Mouse (Mus musculus) ES-E14 (cell line): ENCODE data around the gene Clmn. TPM values are rescaled to one million over a fixed set of nuclear protein-coding genes. Genes with fewer than 3 reads are reported as not detected.

ENCODE experiments used
- DNase-seq: peaks from one replicate; pipeline ENCODE4 v3.0.0-alpha.2; 2013; ENCODE audit warnings: low read depth, low spot score
- H3K27ac ChIP-seq: 2 replicates; pipeline ENCODE4 v1.5.1; 2012; ENCODE audit warnings: low read depth, mild to moderate bottlenecking, low read length, moderate library complexity, mixed read lengths; ENCODE audit not compliant: poor library complexity, insufficient read depth, severe bottlenecking
- H3K36me3 ChIP-seq: 2 replicates; pipeline ENCODE4 v1.6.1; 2012; ENCODE audit warnings: mild to moderate bottlenecking, low read length, moderate library complexity, mixed read lengths; ENCODE audit not compliant: control insufficient read depth, poor library complexity, insufficient read depth, severe bottlenecking
- H3K4me1 ChIP-seq, 2 experiments: fragments of 150-350 bp in 1 of 2; sonication (generic) in 1 of 2; 2 replicates each; pipeline ENCODE4 v1.6.1; 2012; ENCODE audit warnings: low read length in 2 of 2, mild to moderate bottlenecking in 1 of 2, mixed read lengths in 1 of 2; ENCODE audit not compliant: control insufficient read depth in 2 of 2, insufficient read depth in 2 of 2, poor library complexity in 1 of 2
- H3K4me3 ChIP-seq, 2 experiments: fragments of 150-350 bp in 1 of 2; sonication (generic) in 1 of 2; 2 replicates each; pipeline ENCODE4 v1.5.1; 2012; ENCODE audit warnings: low read length in 2 of 2, low read depth in 1 of 2, mild to moderate bottlenecking in 1 of 2, mixed read lengths in 1 of 2; ENCODE audit not compliant: insufficient read depth in 1 of 2, poor library complexity in 1 of 2, severe bottlenecking in 1 of 2
- H3K9ac ChIP-seq: 2 replicates; pipeline ENCODE4 v1.6.1; 2012; ENCODE audit warnings: low read depth, mild to moderate bottlenecking, low read length, mixed read lengths; ENCODE audit not compliant: poor library complexity, insufficient read depth, severe bottlenecking
- H3K9me3 ChIP-seq: fragments of 150-350 bp; sonication (generic); 2 replicates; pipeline ENCODE4 v1.6.1; 2012; ENCODE audit warnings: low read depth, mild to moderate bottlenecking, low read length; ENCODE audit not compliant: control insufficient read depth, insufficient read depth
- CHD2 ChIP-seq: IDR thresholded peaks from 2 replicates; pipeline ENCODE4 v1.6.1; 2014; ENCODE audit warnings: mild to moderate bottlenecking, low read depth, low read length, inconsistent platforms
- HCFC1 ChIP-seq: IDR thresholded peaks from 2 replicates; pipeline ENCODE4 v1.6.1; 2012; ENCODE audit warnings: low read length, inconsistent platforms, borderline replicate concordance; ENCODE audit not compliant: insufficient read depth
- MAFK ChIP-seq: IDR thresholded peaks from 2 replicates; pipeline ENCODE4 v1.6.1; 2014; ENCODE audit warnings: mild to moderate bottlenecking, low read depth, low read length, inconsistent platforms; ENCODE audit not compliant: insufficient read depth
- ZC3H11A ChIP-seq: IDR thresholded peaks from 2 replicates; pipeline ENCODE4 v1.6.1; 2012; ENCODE audit warnings: low read depth, mild to moderate bottlenecking, inconsistent platforms, low read length, borderline replicate concordance
- ZNF384 ChIP-seq: IDR thresholded peaks from 2 replicates; pipeline ENCODE4 v1.6.1; 2012; ENCODE audit warnings: low read depth, low read length, inconsistent platforms
- in situ Hi-C, 2 experiments: fragments of 600-800 bp; cut with MboI; formaldehyde crosslinking; loops; one replicate each; pipeline ENCODE4 v1.15.1; 2025; ENCODE audit warnings: low sequenced_read_pairs in 2 of 2, inconsistent platforms in 1 of 2; ENCODE audit not compliant: unreplicated experiment in 2 of 2
- total RNA-seq: library from RNA; depleted of rRNA; stranded (reverse); fragments of 300-350 nt; gene quantifications from 2 replicates; pipeline ENCODE4 v1.2.3, GENCODE M21; 2012

Gene Clmn
- total RNA-seq, 1 experiment = 3.1 TPM

GRCm38 (mm10) chr12:104835369-104836094, 29.3 kb downstream of the Clmn start:
- Histone ChIP-seq H3K27ac (no peak overlapping the region), H3K9me3 (no peaks in the 10 kb centered on the region), H3K9ac (no peak overlapping the region), H3K4me3 (no peak overlapping the region), H3K4me1 (peaks cover 0 to 6% of the 10 kb centered on the region in 2 experiments; a peak in 1 of 4 replicates), H3K36me3 (no peaks in the 10 kb centered on the region)
- in situ Hi-C loops = no loop called here
- TF ChIP-seq HCFC1 (no peak), MAFK (no peak), CHD2 (no peak), ZNF384 (no peak), ZC3H11A (no peak)
- no peak for DNase-seq

- DNase-seq = no peak
- TF ChIP-seq MAFK (no peak), CHD2 (no peak), ZC3H11A (no peak), ZNF384 (no peak), HCFC1 (no peak)
- in situ Hi-C loops = no loop called here
- no peak overlapping the region for H3K9ac ChIP-seq
- no peaks in the 10 kb centered on the region for H3K36me3 ChIP-seq
- no peak overlapping the region for H3K4me3 ChIP-seq
- no peaks in the 10 kb centered on the region for H3K9me3 ChIP-seq
- H3K4me1 ChIP-seq = peaks cover 0 to 8% of the 10 kb centered on the region in 2 experiments; a peak in 1 of 4 replicates
- H3K27ac ChIP-seq = no peak overlapping the region
Observed at GRCm38 (mm10) chr12:104834772-104835171, 30.1 kb downstream of the Clmn start.

GRCm38 (mm10) chr12:104830666-104831435, 34.0 kb downstream of the Clmn start:
- Histone ChIP-seq H3K4me3 (no peak overlapping the region), H3K36me3 (no peaks in the 10 kb centered on the region), H3K9ac (no peak overlapping the region), H3K9me3 (no peaks in the 10 kb centered on the region), H3K27ac (no peak overlapping the region), H3K4me1 (peaks cover 0 to 10% of the 10 kb centered on the region in 2 experiments; a peak in 1 of 4 replicates)
- DNase-seq = no peak
- TF ChIP-seq HCFC1 (no peak), ZNF384 (no peak), ZC3H11A (no peak)
- in situ Hi-C loops = no loop called here

GRCm38 (mm10) chr12:104830283-104830639, 34.6 kb downstream of the Clmn start:
- H3K27ac ChIP-seq = no peak overlapping the region

More at GRCm38 (mm10) chr12:104830283-104830639, 34.6 kb downstream of the Clmn start:
- Histone ChIP-seq H3K4me3 (no peak overlapping the region), H3K36me3 (no peaks in the 10 kb centered on the region), H3K9me3 (no peaks in the 10 kb centered on the region), H3K4me1 (peaks cover 0 to 10% of the 10 kb centered on the region in 2 experiments; a peak in 1 of 4 replicates), H3K9ac (no peak overlapping the region)
- no peak for DNase-seq
- in situ Hi-C loops = no loop called here
- TF ChIP-seq CHD2 (no peak), MAFK (no peak), ZNF384 (no peak), HCFC1 (no peak), ZC3H11A (no peak)
